Mouse (Mus musculus) mesoderm, embryonic 11.5 days (tissue): ENCODE measurements at regions not wholly inside any gene's neighbourhood (a gene's known extent, or its start where the extent isn't known, plus 50 kb on each side); places are given as distances from the start of the nearest gene placed in this dataset.
"Not testable (repeated sequence)": the region's sequence is repeated elsewhere in the genome, so short reads cannot be mapped to it uniquely, and the experiment has no call there.

Experiments used
- DNase-seq: peaks from one replicate; pipeline ENCODE4 v3.0.0-alpha.2; 2012; ENCODE audit warnings: low read depth, low spot score

GRCm38 (mm10) chr4:28064935-28065334 lies 748.0 kb upstream of the Epha7 start:
- no peak for DNase-seq

GRCm38 (mm10) chr4:28065828-28066227 lies 747.1 kb upstream of the Epha7 start:
- DNase-seq: no peak

- DNase-seq: no peak
Observed at GRCm38 (mm10) chr4:28079030-28079429, 733.9 kb upstream of the Epha7 start.

- DNase-seq: no peak
Observed at GRCm38 (mm10) chr4:28092854-28093253, 720.1 kb upstream of the Epha7 start.

- peak; percentile 16 for DNase-seq
Observed at GRCm38 (mm10) chr4:28143165-28143564, 669.8 kb upstream of the Epha7 start.

- no peak for DNase-seq
Observed at GRCm38 (mm10) chr4:28155116-28155515, 657.8 kb upstream of the Epha7 start.

GRCm38 (mm10) chr4:28176771-28177170 lies 636.2 kb upstream of the Epha7 start:
- peak; percentile 84 for DNase-seq

GRCm38 (mm10) chr4:28190861-28191260 lies 622.1 kb upstream of the Epha7 start:
- peak; percentile 64 for DNase-seq

- DNase-seq: peak; percentile 16
Observed at GRCm38 (mm10) chr4:28227594-28228208, 585.2 kb upstream of the Epha7 start.

GRCm38 (mm10) chr4:28235516-28235915 lies 577.4 kb upstream of the Epha7 start:
- not testable (repeated sequence) for DNase-seq

GRCm38 (mm10) chr4:28242272-28242671 lies 570.7 kb upstream of the Epha7 start:
- DNase-seq: no peak
